Comparison of ENCODE assay signal across 9 mouse cellular contexts in the genomic region with DNA sequence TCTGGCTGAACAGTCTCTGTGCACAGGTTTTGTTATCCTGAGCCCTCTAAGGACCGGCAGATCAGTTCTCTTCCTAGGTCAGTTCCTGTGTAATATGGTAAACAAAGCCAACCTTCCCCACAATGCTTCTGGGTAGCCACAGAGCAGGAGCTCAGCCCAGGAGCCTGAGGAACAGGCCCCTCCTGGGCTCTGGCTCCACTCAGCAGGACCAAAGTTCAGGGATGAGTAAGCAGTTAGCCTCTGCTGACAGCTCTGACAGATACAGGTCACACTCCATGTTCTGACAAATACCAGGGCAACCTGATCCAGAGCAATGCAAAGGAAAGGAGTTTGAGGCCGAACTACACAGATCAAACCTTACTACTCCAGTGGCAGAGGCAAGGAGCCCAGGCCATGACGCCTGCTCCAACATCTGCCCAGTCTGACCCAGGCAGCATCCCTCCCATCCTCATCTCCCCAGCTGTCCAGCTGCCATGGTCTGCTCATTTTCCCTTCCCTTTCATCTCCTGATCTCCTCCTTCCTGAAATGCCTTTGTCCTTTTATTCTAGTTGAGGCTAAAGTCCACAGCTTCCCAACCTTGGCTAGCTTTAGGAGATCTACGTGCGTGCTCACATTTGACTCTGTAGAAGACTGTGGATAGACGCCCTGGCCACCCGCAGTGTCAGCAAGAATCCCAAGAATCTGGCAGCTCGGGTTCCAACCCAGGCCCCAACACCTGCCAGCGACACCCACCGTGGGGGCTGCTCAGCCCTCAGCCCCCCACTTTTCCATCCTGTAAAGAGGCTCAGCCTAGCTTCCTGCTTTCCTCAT. TPM values are rescaled to one million over a fixed set of nuclear protein-coding genes. Genes with fewer than 3 reads are reported as not detected.
DNase-seq lines count a peak whose midpoint lies in the region; ATAC-seq lines count a peak whose summit lies in the region.
"Had no signal": no experiment of that assay in that cellular context is flagged by ENCODE, and none has a peak within 500 bp of the region (broad histone marks: within the 10 kb centered on the region; RNA-seq: fewer than 3 reads in every experiment).

No protein-coding gene starts in this region.

- peak overlapping the region; percentile 57; the same call in 1 of the 2 replicates for H3K27ac ChIP-seq in heart, embryonic 11.5 days (ENCODE audit: low read depth, low read length)
- H3K27ac ChIP-seq in brown adipose tissue, adult 24 weeks (replicated peaks; ENCODE audit: low read depth, low read length): peak overlapping the region; percentile 39; the same call in 1 of the 2 replicates

- peaks cover 30% of the 10 kb centered on the region for H3K4me1 ChIP-seq in heart, embryonic 11.5 days (ENCODE audit: control insufficient read depth, insufficient read depth, low read length)
- H3K4me1 ChIP-seq in brown adipose tissue, adult 24 weeks (ENCODE audit: control insufficient read depth, insufficient read depth, insufficient read length, low read length): peaks cover 31% of the 10 kb centered on the region

- no peak overlapping the region for H3K4me3 ChIP-seq in heart, embryonic 11.5 days (ENCODE audit: low read depth, low read length)
- no peak overlapping the region for H3K4me3 ChIP-seq in brown adipose tissue, adult 24 weeks (ENCODE audit: insufficient read depth, low read depth, low read length)

- WGBS in heart, embryonic 11.5 days (ENCODE audit: insufficient replicate concordance): 36% methylated on average over 10 of the region's 10 CpGs

- H3K36me3 ChIP-seq in heart, embryonic 11.5 days (ENCODE audit: control insufficient read depth, insufficient read depth, low read length): no peaks in the 10 kb centered on the region

- no peak overlapping the region for H3K4me2 ChIP-seq in heart, embryonic 11.5 days

- no peaks in the 10 kb centered on the region for H3K9me3 ChIP-seq in heart, embryonic 11.5 days (replicated peaks; ENCODE audit: control insufficient read depth, low read length)

- DNase-seq in heart, adult 18-20 months: no peak
- DNase-seq in kidney, postnatal 25 days: peak; percentile 60 to 85
- DNase-seq in layer of hippocampus, postnatal 36 days: no peak
- DNase-seq in right cerebral cortex, postnatal 10 days (ENCODE audit: low spot score in 2 of 2): no peak
- DNase-seq in right cerebral cortex, postnatal 4 days: no peak
- DNase-seq: cerebellum, adult 11 months had no signal

- no peaks in the 10 kb centered on the region for H3K27me3 ChIP-seq in heart, embryonic 11.5 days (ENCODE audit: control insufficient read depth, insufficient read depth, low read length)

- 0 out of 2 replicates have a peak overlapping the region, but pooled peaks have one; percentile 5 for H3K9ac ChIP-seq in heart, embryonic 11.5 days (ENCODE audit: low read depth, low read length)

- ATAC-seq in heart, embryonic 11.5 days (replicated peaks; ENCODE audit: insufficient number of reproducible peaks, low FRiP score, low TSS enrichment): peak; percentile 49; the same call in 1 of the 2 replicates
- peak; percentile 31; the same call in 1 of the 2 replicates for ATAC-seq in megakaryocyte-erythroid progenitor cell, adult 5-6 weeks (replicated peaks; ENCODE audit: low FRiP score, low TSS enrichment, poor library complexity, severe bottlenecking)

RNA-seq across cellular contexts. Expression of gene Tex2, which starts 57.2 kb away (rescaled TPM):
- polyA plus RNA-seq in heart, embryonic 11.5 days (2014; fragmentation: Nextera tagmentation; extraction: Ambion mirVana): 12.3 and 14.9 TPM in 2 replicates
- 10 to 100 TPM; 41.5 to 42.0 TPM for total RNA-seq in heart, adult 18-20 months (2021)
- polyA plus RNA-seq in brown adipose tissue, adult 24 weeks (2012; ENCODE audit: insufficient read depth, insufficient read length, missing spikeins): 32.8 and 33.5 TPM in 2 replicates
- 23.4 and 24.2 TPM in 2 replicates for total RNA-seq in megakaryocyte-erythroid progenitor cell, adult 5-6 weeks (2014; fragmentation: Nextera tagmentation)
- 22.4 and 32.8 TPM in 2 replicates for total RNA-seq in megakaryocyte-erythroid progenitor cell, adult 5-6 weeks (2017)
- total RNA-seq in layer of hippocampus, postnatal 36 days (2021): 100 to 1,000 TPM; 135 to 146 TPM

Comparison
In these comparisons a context has a peak if more than half of its experiments do, and no peak if none do; other contexts are left out.
1. DNase-seq: peak in kidney, postnatal 25 days (2 of 2); none in heart, adult 18-20 months (0 of 2), layer of hippocampus, postnatal 36 days (0 of 2), right cerebral cortex, postnatal 10 days (0 of 2) and right cerebral cortex, postnatal 4 days (single experiment).